Mouse (Mus musculus) cortical plate, adult 2 months (tissue): ENCODE data around the gene Unc93b1. TPM values are rescaled to one million over a fixed set of nuclear protein-coding genes. Genes with fewer than 3 reads are reported as not detected.
A peak's percentile ranks its signal among the peaks of the same experiment; 100 is the strongest.
"Not testable (repeated sequence)": the region's sequence is repeated elsewhere in the genome, so short reads cannot be mapped to it uniquely, and the experiment has no call there.

ENCODE experiments used
- H3K27ac ChIP-seq: fragments of 200-500 bp; 2 replicates; pipeline ENCODE4 v1.5.1; 2012; ENCODE audit warnings: low read length, control low read depth, inconsistent platforms; ENCODE audit not compliant: insufficient read depth
- H3K4me1 ChIP-seq: fragments of 200-500 bp; 2 replicates; pipeline ENCODE4 v1.6.1; 2011; ENCODE audit warnings: low read length; ENCODE audit not compliant: control insufficient read depth, insufficient read depth
- H3K4me3 ChIP-seq: fragments of 200-500 bp; 2 replicates; pipeline ENCODE4 v1.5.1; 2011; ENCODE audit warnings: mild to moderate bottlenecking, low read length, control low read depth; ENCODE audit not compliant: insufficient read depth
- CTCF ChIP-seq: fragments of 200-500 bp; IDR thresholded peaks from 2 replicates; pipeline ENCODE4 v1.5.1; 2011; ENCODE audit warnings: mild to moderate bottlenecking, control low read depth, low read length; ENCODE audit not compliant: insufficient read depth; ENCODE audit errors: extremely low read depth
- POLR2A ChIP-seq: fragments of 200-500 bp; IDR thresholded peaks from 2 replicates; pipeline ENCODE4 v1.6.1; 2011; ENCODE audit warnings: mild to moderate bottlenecking, low read length, control low read depth; ENCODE audit not compliant: insufficient read depth; ENCODE audit errors: extremely low read depth
- polyA plus RNA-seq: library from polyadenylated mRNA; depleted of rRNA; stranded (reverse); fragments of >200 nt; gene quantifications from 2 replicates; pipeline ENCODE4 v1.2.3, GENCODE M21; 2012

Unc93b1 gene
- polyA plus RNA-seq, 1 experiment: 33.5 TPM

- no peak for TF ChIP-seq POLR2A
- TF ChIP-seq CTCF: no peak
- no peak overlapping the region for H3K27ac ChIP-seq
- H3K4me1 ChIP-seq: no peaks in the 10 kb centered on the region; the same call in 1 of the 2 replicates
- H3K4me3 ChIP-seq: no peak overlapping the region
Measured at GRCm38 (mm10) chr19:3967258-3967657, 32.3 kb downstream of the Unc93b1 start.

- Histone ChIP-seq H3K4me1 (no peaks in the 10 kb centered on the region), H3K4me3 (no peak within 1 kb of the TSS), H3K27ac (no peak within 1 kb of the TSS)
- TF ChIP-seq POLR2A (no peak), CTCF (no peak)
Measured at GRCm38 (mm10) chr19:3972229-3972628, 37.2 kb downstream of the Unc93b1 start, which contains the start of gene Aldh3b2. Gene Aldh3b2 (plus strand): TSS chr19:3972328.

GRCm38 (mm10) chr19:3974608-3975007, 39.6 kb downstream of the Unc93b1 start:
- not testable (repeated sequence) for H3K4me1 ChIP-seq, H3K4me3 ChIP-seq, H3K27ac ChIP-seq

- no peak overlapping the region for H3K27ac ChIP-seq
- H3K4me1 ChIP-seq: no peaks in the 10 kb centered on the region
- TF ChIP-seq CTCF (no peak), POLR2A (no peak)
- no peak overlapping the region for H3K4me3 ChIP-seq
Measured at GRCm38 (mm10) chr19:3975866-3976265, 40.9 kb downstream of the Unc93b1 start.

GRCm38 (mm10) chr19:3980309-3980708, 45.3 kb downstream of the Unc93b1 start:
- H3K4me3 ChIP-seq: no peak overlapping the region
- TF ChIP-seq POLR2A (no peak), CTCF (peak; percentile 74)
- H3K27ac ChIP-seq: no peak overlapping the region
- H3K4me1 ChIP-seq: no peaks in the 10 kb centered on the region

GRCm38 (mm10) chr19:3980917-3981316, 45.9 kb downstream of the Unc93b1 start:
- Histone ChIP-seq H3K4me1 (no peaks in the 10 kb centered on the region), H3K27ac (no peak overlapping the region), H3K4me3 (no peak overlapping the region)
- TF ChIP-seq CTCF (no peak), POLR2A (no peak)

GRCm38 (mm10) chr19:3983527-3984200, 48.7 kb downstream of the Unc93b1 start:
- Histone ChIP-seq H3K4me1 (peaks cover 6% of the 10 kb centered on the region), H3K4me3 (no peak overlapping the region), H3K27ac (peak overlapping the region; percentile 20; the same call in 1 of the 2 replicates)
- TF ChIP-seq POLR2A: no peak

GRCm38 (mm10) chr19:3985261-3985681, 50.3 kb downstream of the Unc93b1 start:
- no peak overlapping the region for H3K4me3 ChIP-seq
- no peak overlapping the region for H3K27ac ChIP-seq
- H3K4me1 ChIP-seq: peaks cover 6% of the 10 kb centered on the region
- TF ChIP-seq POLR2A (no peak), CTCF (no peak)

GRCm38 (mm10) chr19:3986334-3986733, 51.3 kb downstream of the Unc93b1 start, which contains the start of gene Acy3:
Gene Acy3 (plus strand): TSS chr19:3986570.
- TF ChIP-seq CTCF: no peak
- 0 out of 2 replicates have a peak, but pooled peaks have one; percentile 35 for TF ChIP-seq POLR2A
- no peak within 1 kb of the TSS for H3K27ac ChIP-seq
- peaks cover 6% of the 10 kb centered on the region for H3K4me1 ChIP-seq
- H3K4me3 ChIP-seq: no peak within 1 kb of the TSS

GRCm38 (mm10) chr19:3988066-3988465, 53.1 kb downstream of the Unc93b1 start:
- H3K4me1 ChIP-seq: peaks cover 6% of the 10 kb centered on the region
- H3K27ac ChIP-seq: no peak overlapping the region
- no peak overlapping the region for H3K4me3 ChIP-seq
- TF ChIP-seq CTCF: no peak
- TF ChIP-seq POLR2A: no peak
